Mouse (Mus musculus) urinary bladder, postnatal 10 days (tissue): ENCODE data around the gene Serf2.

Experiments used
- DNase-seq: peaks from one replicate; pipeline ENCODE4 v3.0.0; 2022; ENCODE audit warnings: low spot score

Serf2 gene

GRCm38 (mm10) chr2:121448739-121449535, at the start of gene Serf2:
Gene Serf2, plus strand, starts transcription at chr2:121449195.
- DNase-seq, result peak; percentile 99

- DNase-seq, result no peak
These were observed 45.7 kb upstream of the Serf2 start for GRCm38 (mm10) chr2:121403296-121403695.

- no peak for DNase-seq
These were observed 40.8 kb upstream of the Serf2 start for GRCm38 (mm10) chr2:121408160-121408559.

GRCm38 (mm10) chr2:121412843-121413386, 36.1 kb upstream of the Serf2 start:
- DNase-seq, result no peak

GRCm38 (mm10) chr2:121413387-121414042, 35.5 kb upstream of the Serf2 start, which contains the start of the genes Pdia3 and Catsper2:
Gene Pdia3, plus strand, starts transcription at chr2:121413775.
Gene Catsper2, minus strand, starts transcription at chr2:121413792.
- peak; percentile 88 for DNase-seq

GRCm38 (mm10) chr2:121414139-121414685, 34.8 kb upstream of the Serf2 start:
- DNase-seq, result no peak

GRCm38 (mm10) chr2:121415103-121415502, 33.9 kb upstream of the Serf2 start:
- no peak for DNase-seq

- DNase-seq, result no peak
These were observed 33.4 kb upstream of the Serf2 start for GRCm38 (mm10) chr2:121415591-121415990.

- no peak for DNase-seq
These were observed 32.6 kb upstream of the Serf2 start for GRCm38 (mm10) chr2:121416356-121416755.

GRCm38 (mm10) chr2:121418476-121418875, 30.5 kb upstream of the Serf2 start:
- no peak for DNase-seq

GRCm38 (mm10) chr2:121423166-121423565, 25.8 kb upstream of the Serf2 start:
- DNase-seq, result no peak

- DNase-seq, result no peak
These were observed 23.1 kb upstream of the Serf2 start for GRCm38 (mm10) chr2:121425890-121426289.

- DNase-seq, result no peak
These were observed 14.1 kb upstream of the Serf2 start for GRCm38 (mm10) chr2:121434854-121435253.

GRCm38 (mm10) chr2:121439746-121440145, 9.2 kb upstream of the Serf2 start:
- DNase-seq, result no peak

GRCm38 (mm10) chr2:121440834-121441605, 8.0 kb upstream of the Serf2 start:
- no peak for DNase-seq

GRCm38 (mm10) chr2:121441800-121442199, 7.2 kb upstream of the Serf2 start:
- no peak for DNase-seq

- no peak for DNase-seq
These were observed 6.5 kb upstream of the Serf2 start for GRCm38 (mm10) chr2:121442259-121443067.

- no peak for DNase-seq
These were observed 6.0 kb upstream of the Serf2 start for GRCm38 (mm10) chr2:121443068-121443349.

GRCm38 (mm10) chr2:121444178-121444577, 4.8 kb upstream of the Serf2 start, which contains the start of gene Ell3:
Gene Ell3, minus strand, starts transcription at chr2:121444278.
- DNase-seq, result no peak

GRCm38 (mm10) chr2:121445117-121445516, 3.9 kb upstream of the Serf2 start:
- no peak for DNase-seq

GRCm38 (mm10) chr2:121446506-121446905, 2.5 kb upstream of the Serf2 start:
- DNase-seq, result no peak
